25 mouse cellular contexts compared by ENCODE assay signal in genomic region chr3:143017480-143017879, GRCm38 (mm10).
A peak's percentile ranks its signal among the peaks of the same experiment; 100 is the strongest.
DNase-seq lines count a peak whose midpoint lies in the region; ATAC-seq and TF ChIP-seq lines count a peak whose summit lies in the region.
"Had no signal": no experiment of that assay in that cellular context is flagged by ENCODE, and none has a peak within 500 bp of the region (broad histone marks: within the 10 kb centered on the region; RNA-seq: fewer than 3 reads in every experiment).

No protein-coding gene starts in this region.

- H3K27me3 ChIP-seq in limb, embryonic 14.5 days (ENCODE audit: control insufficient read depth, insufficient read depth, low read length) = no peaks in the 10 kb centered on the region
- no peaks in the 10 kb centered on the region for H3K27me3 ChIP-seq in limb, embryonic 10.5 days (ENCODE audit: low read depth, poor library complexity, severe bottlenecking)
- H3K27me3 ChIP-seq: CH12.LX; embryonic facial prominence, embryonic 13.5 days; forebrain, embryonic 13.5 days; forebrain, embryonic 15.5 days; Patski had no signal

- DNase-seq in embryo, embryonic 11 days = peak; percentile 9
- no peak for DNase-seq in embryo, embryonic 10 days (ENCODE audit: low spot score)
- peak; percentile 22 for DNase-seq in limb, embryonic 14.5 days (ENCODE audit: low spot score)
- no peak for DNase-seq in limb, embryonic 10.5 days (ENCODE audit: low spot score)
- peak; percentile 12 for DNase-seq in ZHBTc4 (ENCODE audit: low read depth, low spot score)
- peak; percentile 35 for DNase-seq in forelimb bud, embryonic 11.5 days (ENCODE audit: low read depth, low spot score)
- DNase-seq in kidney, adult 9 months = no peak
- DNase-seq: adrenal gland, adult 2 months; adrenal gland, postnatal 10 days; adrenal gland, postnatal 25 days; B cell, adult 2 months; cerebellum, adult 11 months; cerebellum, adult 18-20 months; cerebellum, adult 8-10 months; cerebellum, adult 9-11 months; cerebellum, postnatal 14 days; cerebellum, postnatal 36 days; forebrain, postnatal 0 days had no signal

- H3K4me1 ChIP-seq in limb, embryonic 14.5 days (ENCODE audit: control insufficient read depth, insufficient read depth, low read length) = no peaks in the 10 kb centered on the region
- H3K4me1 ChIP-seq in limb, embryonic 10.5 days = no peaks in the 10 kb centered on the region
- H3K4me1 ChIP-seq: embryonic facial prominence, embryonic 13.5 days; forebrain, embryonic 13.5 days; forebrain, embryonic 15.5 days had no signal

- no peak overlapping the region for H3K27ac ChIP-seq in limb, embryonic 14.5 days (replicated peaks; ENCODE audit: low read depth, low read length)
- H3K27ac ChIP-seq in limb, embryonic 10.5 days = no peak overlapping the region
- H3K27ac ChIP-seq: embryonic facial prominence, embryonic 13.5 days; forebrain, embryonic 13.5 days; forebrain, embryonic 15.5 days had no signal

- H3K9ac ChIP-seq in limb, embryonic 14.5 days (ENCODE audit: low read depth, low read length, severe bottlenecking) = no peak overlapping the region
- H3K9ac ChIP-seq: embryonic facial prominence, embryonic 13.5 days; forebrain, embryonic 13.5 days; forebrain, embryonic 15.5 days; forebrain, postnatal 0 days had no signal

- H3K9me3 ChIP-seq in limb, embryonic 14.5 days (ENCODE audit: control insufficient read depth, low read length) = no peaks in the 10 kb centered on the region
- H3K9me3 ChIP-seq in limb, embryonic 10.5 days (replicated peaks) = no peaks in the 10 kb centered on the region
- H3K9me3 ChIP-seq: embryonic facial prominence, embryonic 13.5 days; forebrain, embryonic 13.5 days; forebrain, embryonic 15.5 days; G1E had no signal

- no peak for TF ChIP-seq POLR2A in limb, embryonic 14.5 days (IDR thresholded peaks at IDR 0.05; ENCODE audit: borderline replicate concordance, extremely low read depth, insufficient read depth, insufficient read length)

- no peaks in the 10 kb centered on the region for H3K36me3 ChIP-seq in limb, embryonic 14.5 days (ENCODE audit: control insufficient read depth, insufficient read depth, low read length)
- no peaks in the 10 kb centered on the region for H3K36me3 ChIP-seq in limb, embryonic 10.5 days
- H3K36me3 ChIP-seq: embryonic facial prominence, embryonic 13.5 days; forebrain, embryonic 15.5 days; G1E had no signal

- no peak overlapping the region for H3K4me2 ChIP-seq in limb, embryonic 14.5 days (replicated peaks; ENCODE audit: low read depth, low read length, severe bottlenecking)
- H3K4me2 ChIP-seq: embryonic facial prominence, embryonic 13.5 days; forebrain, embryonic 13.5 days; forebrain, embryonic 15.5 days had no signal

- no peak for ATAC-seq in limb, embryonic 14.5 days (ENCODE audit: low FRiP score, low read depth)
- ATAC-seq: CD4-positive, CD25-positive, alpha-beta regulatory T cell, adult 4 months; forebrain, embryonic 13.5 days; forebrain, embryonic 15.5 days; forebrain, postnatal 0 days; Patski had no signal

- no peak overlapping the region for H3K4me3 ChIP-seq in limb, embryonic 14.5 days (replicated peaks; ENCODE audit: low read length)
- no peak overlapping the region for H3K4me3 ChIP-seq in limb, embryonic 10.5 days
- H3K4me3 ChIP-seq: embryonic facial prominence, embryonic 13.5 days; forebrain, embryonic 13.5 days; forebrain, embryonic 15.5 days had no signal

- 63% methylated on average over 4 of the region's 4 CpGs for WGBS in limb, embryonic 14.5 days
- WGBS in limb, embryonic 10.5 days = 88% methylated on average over 4 of the region's 4 CpGs

Comparison
In these comparisons a context has a peak if more than half of its experiments do, and no peak if none do; other contexts are left out.
1. DNase-seq: peak in embryo, embryonic 11 days (single experiment), limb, embryonic 14.5 days (single experiment), ZHBTc4 (single experiment) and forelimb bud, embryonic 11.5 days (single experiment); none in embryo, embryonic 10 days (single experiment), limb, embryonic 10.5 days (single experiment) and kidney, adult 9 months (single experiment).